Comparison of ENCODE assay signal across 10 mouse cellular contexts in the genomic region with DNA sequence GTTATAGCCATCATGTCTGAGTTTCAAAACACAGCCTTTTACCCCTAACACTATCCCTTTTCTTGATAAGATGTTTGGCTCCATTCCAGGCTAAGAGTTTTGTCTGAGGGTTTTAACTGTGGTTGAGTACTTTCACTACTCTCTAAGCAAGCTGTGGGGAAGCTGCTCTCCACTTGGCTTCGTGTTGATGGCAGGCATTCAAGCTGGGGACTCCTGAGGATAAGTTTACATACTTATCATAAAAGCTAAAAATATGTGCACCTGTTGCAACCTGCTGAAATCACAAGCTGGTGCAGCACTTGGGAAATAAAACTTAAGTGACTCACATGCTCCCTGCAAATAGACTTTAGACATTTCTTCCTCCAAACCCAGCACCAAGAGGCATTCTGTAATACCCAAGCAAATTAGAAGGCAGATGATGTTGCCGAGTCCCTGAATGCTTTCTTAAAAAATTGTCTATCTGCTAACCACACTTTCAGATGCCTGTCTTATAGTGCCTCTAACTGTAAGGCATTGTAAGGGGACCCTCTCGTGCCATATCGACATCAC.
DNase-seq lines count a peak whose midpoint lies in the region; ATAC-seq lines count a peak whose summit lies in the region.
"Had no signal": no experiment of that assay in that cellular context is flagged by ENCODE, and none has a peak within 500 bp of the region (broad histone marks: within the 10 kb centered on the region; RNA-seq: fewer than 3 reads in every experiment).

No protein-coding gene starts in this region.

- no peaks in the 10 kb centered on the region for H3K9me3 ChIP-seq in forebrain, embryonic 13.5 days (replicated peaks)
- H3K9me3 ChIP-seq: embryonic facial prominence, embryonic 12.5 days had no signal

- no peaks in the 10 kb centered on the region for H3K36me3 ChIP-seq in forebrain, embryonic 13.5 days (ENCODE audit: poor library complexity, severe bottlenecking)
- H3K36me3 ChIP-seq: embryonic facial prominence, embryonic 12.5 days had no signal

- no peak for ATAC-seq in forebrain, embryonic 13.5 days

- WGBS in forebrain, embryonic 13.5 days: 72% methylated on average over 4 of the region's 4 CpGs

- peaks cover 30% of the 10 kb centered on the region for H3K4me1 ChIP-seq in forebrain, embryonic 13.5 days
- H3K4me1 ChIP-seq: embryonic facial prominence, embryonic 12.5 days had no signal

- H3K27me3 ChIP-seq in forebrain, embryonic 13.5 days: no peaks in the 10 kb centered on the region
- H3K27me3 ChIP-seq: embryonic facial prominence, embryonic 12.5 days had no signal

- intact Hi-C loops in left cerebral cortex, postnatal 4 days (cut with DNase I): no loop called here
- intact Hi-C loops in left cerebral cortex, postnatal 10 days (cut with DNase I): no loop called here

- H3K27ac ChIP-seq in forebrain, embryonic 13.5 days: no peak overlapping the region
- H3K27ac ChIP-seq: embryonic facial prominence, embryonic 12.5 days; liver, embryonic 14.5 days had no signal

- no peak overlapping the region for H3K4me2 ChIP-seq in forebrain, embryonic 13.5 days
- H3K4me2 ChIP-seq: embryonic facial prominence, embryonic 12.5 days had no signal

- H3K4me3 ChIP-seq in forebrain, embryonic 13.5 days: no peak overlapping the region
- H3K4me3 ChIP-seq: embryonic facial prominence, embryonic 12.5 days had no signal

- no peak overlapping the region for H3K9ac ChIP-seq in forebrain, embryonic 13.5 days
- H3K9ac ChIP-seq: embryonic facial prominence, embryonic 12.5 days; liver, embryonic 14.5 days had no signal

- peak; percentile 7 for DNase-seq in adrenal gland, postnatal 10 days
- DNase-seq in adrenal gland, adult 18-20 months (ENCODE audit: low spot score in 2 of 2): no peak
- DNase-seq in left cerebral cortex, adult 11 months (ENCODE audit: low spot score): peak; percentile 30
- no peak for DNase-seq in left cerebral cortex, postnatal 4 days
- peak; percentile 36 to 50 for DNase-seq in left cerebral cortex, postnatal 10 days (ENCODE audit: extremely low spot score in 1 of 2, low spot score in 2 of 2)
- peak; percentile 26 for DNase-seq in right cerebral cortex, postnatal 14 days
- no peak for DNase-seq in layer of hippocampus, postnatal 14 days (ENCODE audit: low spot score in 2 of 2)

Comparison
In these comparisons a context has a peak if more than half of its experiments do, and no peak if none do; other contexts are left out.
1. DNase-seq: peak in adrenal gland, postnatal 10 days (single experiment), left cerebral cortex, adult 11 months (single experiment), left cerebral cortex, postnatal 10 days (2 of 2) and right cerebral cortex, postnatal 14 days (single experiment); none in adrenal gland, adult 18-20 months (0 of 2), left cerebral cortex, postnatal 4 days (single experiment) and layer of hippocampus, postnatal 14 days (0 of 2).